Mouse (Mus musculus) CH12.LX (cell line): ENCODE results near the gene Rho.

Source experiments
- CTCF ChIP-seq, 2 experiments: IDR thresholded peaks in 1 of 2; conservative IDR thresholded peaks in 1 of 2; 2 replicates each; pipeline ENCODE4 v1.5.1; 2011 to 2012; ENCODE audit warnings: low read depth in 2 of 2, low read length in 2 of 2, improper control_type of control experiment in 1 of 2, inconsistent platforms in 1 of 2, mild to moderate bottlenecking in 1 of 2, moderate library complexity in 1 of 2
- MYC ChIP-seq: IDR thresholded peaks from 2 replicates; pipeline ENCODE4 v1.6.1; 2011; ENCODE audit warnings: low read depth, mild to moderate bottlenecking, improper control_type of control experiment, low read length
- TBP ChIP-seq: conservative IDR thresholded peaks from 2 replicates; pipeline ENCODE4 v1.6.1; 2011; ENCODE audit warnings: low read depth, low read length, improper control_type of control experiment

DNA sequence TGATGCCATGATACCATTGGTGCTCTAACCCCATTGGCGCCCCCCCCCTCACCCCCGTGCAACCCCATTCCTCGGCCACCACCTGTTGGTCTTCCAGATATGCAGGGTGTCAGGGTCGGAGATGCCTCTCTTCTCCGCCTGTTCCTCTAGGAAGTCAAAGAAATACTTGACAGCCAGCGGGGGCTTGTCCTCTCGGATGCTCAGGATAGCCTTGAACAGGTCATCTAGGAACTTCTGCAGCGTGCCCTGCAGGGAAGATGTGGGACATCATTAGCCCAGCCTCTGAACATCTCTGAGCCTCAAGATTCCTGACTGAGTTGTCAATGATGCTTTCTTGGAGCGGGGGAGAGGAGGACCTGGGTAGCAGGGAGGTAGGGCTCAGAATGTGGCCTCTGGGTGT, 26.9 kb downstream of the Rho start:
- TF ChIP-seq MYC (no peak), CTCF (conservative IDR thresholded peaks at IDR 0.05 in 1 of 2, IDR thresholded peaks at IDR 0.05 in 1 of 2; ENCODE audit: low read depth in 2 of 2, low read length in 2 of 2) (no peak), TBP (no peak)
